Mouse (Mus musculus) liver, adult 2 months (tissue): ENCODE results near the gene C2cd2. TPM values are rescaled to one million over a fixed set of nuclear protein-coding genes. Genes with fewer than 3 reads are reported as not detected.

Experiments used
- DNase-seq: peaks from one replicate; pipeline ENCODE4 v3.0.0-alpha.2; 2011; ENCODE audit warnings: low read depth, low spot score; ENCODE audit errors: extremely low read depth
- H3K27ac ChIP-seq: fragments of 200-500 bp; replicated peaks from 2 replicates; pipeline ENCODE4 v1.5.1; 2012; ENCODE audit warnings: low read depth, mild to moderate bottlenecking, control low read depth, inconsistent platforms, low read length; ENCODE audit not compliant: insufficient read depth
- H3K27me3 ChIP-seq: fragments of 200-500 bp; 2 replicates; pipeline ENCODE4 v1.6.1; 2012; ENCODE audit warnings: mild to moderate bottlenecking, moderate library complexity, low read length, inconsistent platforms; ENCODE audit not compliant: control insufficient read depth, insufficient read depth
- H3K36me3 ChIP-seq: fragments of 200-500 bp; 2 replicates; pipeline ENCODE4 v1.6.1; 2012; ENCODE audit warnings: low read length, inconsistent platforms; ENCODE audit not compliant: control insufficient read depth, insufficient read depth
- H3K4me1 ChIP-seq: fragments of 200-500 bp; 2 replicates; pipeline ENCODE4 v1.6.1; 2011; ENCODE audit warnings: low read length; ENCODE audit not compliant: control insufficient read depth, insufficient read depth
- H3K4me3 ChIP-seq: fragments of 200-500 bp; 2 replicates; pipeline ENCODE4 v1.5.1; 2011; ENCODE audit warnings: low read depth, mild to moderate bottlenecking, control low read depth, low read length, moderate library complexity; ENCODE audit not compliant: insufficient read depth
- H3K79me2 ChIP-seq: fragments of 200-500 bp; 2 replicates; pipeline ENCODE4 v1.6.1; 2012; ENCODE audit warnings: inconsistent platforms, mild to moderate bottlenecking, low read length, moderate library complexity; ENCODE audit not compliant: control insufficient read depth, insufficient read depth
- H3K9ac ChIP-seq: fragments of 200-500 bp; 2 replicates; pipeline ENCODE4 v1.6.1; 2012; ENCODE audit warnings: low read depth, mild to moderate bottlenecking, control low read depth, inconsistent platforms, low read length
- CTCF ChIP-seq: fragments of 200-500 bp; IDR thresholded peaks from 2 replicates; pipeline ENCODE4 v1.5.1; 2011; ENCODE audit warnings: low read depth, low read length, control low read depth
- POLR2A ChIP-seq: fragments of 200-500 bp; IDR thresholded peaks from 2 replicates; pipeline ENCODE4 v1.6.1; 2011; ENCODE audit warnings: low read length, control low read depth; ENCODE audit not compliant: insufficient read depth; ENCODE audit errors: extremely low read depth
- WGBS: fragments of 180-500 bp; shearing (Covaris S2); methylation state at CpG from one replicate; pipeline ENCODE4 v1.1.7; 2018; 5-methylcytosine and 5-hydroxymethylcytosine counted together
- polyA plus RNA-seq: library from polyadenylated mRNA; depleted of rRNA; stranded (reverse); fragments of >200 nt; gene quantifications from 2 replicates; pipeline ENCODE4 v1.2.3, GENCODE M21; 2012
- total RNA-seq: library from RNA; depleted of rRNA; stranded (reverse); fragments of >200 nt; gene quantifications from 2 replicates; pipeline ENCODE4 v1.2.3, GENCODE M21; 2014

C2cd2 gene
- total and polyA plus RNA-seq, 2 experiments = 56.7 to 173 TPM

GRCm38 (mm10) chr16:97904035-97904434 is 58.4 kb downstream of the C2cd2 start:
- H3K36me3 ChIP-seq = peaks cover 20% of the 10 kb centered on the region

GRCm38 (mm10) chr16:97897346-97898024 is 64.9 kb downstream of the C2cd2 start:
- TF ChIP-seq POLR2A (no peak), CTCF (no peak)
- H3K4me3 ChIP-seq = no peak overlapping the region
- H3K27ac ChIP-seq = peak overlapping the region; percentile 49
- peaks cover 27% of the 10 kb centered on the region for H3K79me2 ChIP-seq
- peak; percentile 80 for DNase-seq
- H3K9ac ChIP-seq = no peak overlapping the region; the same call in 1 of the 2 replicates
- peaks cover 24% of the 10 kb centered on the region for H3K4me1 ChIP-seq
- peaks cover 7% of the 10 kb centered on the region; the same call in 1 of the 2 replicates for H3K36me3 ChIP-seq
- H3K27me3 ChIP-seq = no peaks in the 10 kb centered on the region
- 2% methylated on average over 5 of the region's 5 CpGs for WGBS

More at GRCm38 (mm10) chr16:97904035-97904434, 58.4 kb downstream of the C2cd2 start:
- H3K4me3 ChIP-seq = no peak overlapping the region
- no peak overlapping the region for H3K9ac ChIP-seq
- peaks cover 14% of the 10 kb centered on the region for H3K4me1 ChIP-seq
- no peak overlapping the region for H3K27ac ChIP-seq
- TF ChIP-seq POLR2A (no peak), CTCF (no peak)
- H3K79me2 ChIP-seq = peaks cover 22% of the 10 kb centered on the region; the same call in 1 of the 2 replicates
- H3K27me3 ChIP-seq = no peaks in the 10 kb centered on the region
- DNase-seq = no peak
- 63% methylated on average over 3 of the region's 3 CpGs for WGBS

GRCm38 (mm10) chr16:97887762-97888161 is 74.6 kb downstream of the C2cd2 start:
- H3K27me3 ChIP-seq = no peaks in the 10 kb centered on the region
- no peaks in the 10 kb centered on the region; the same call in 1 of the 2 replicates for H3K4me1 ChIP-seq
- no peak for TF ChIP-seq POLR2A
- TF ChIP-seq CTCF = no peak
- H3K79me2 ChIP-seq = peaks cover 17% of the 10 kb centered on the region; the same call in 1 of the 2 replicates
- DNase-seq = no peak
- no peak overlapping the region for H3K9ac ChIP-seq
- H3K36me3 ChIP-seq = peaks cover 74% of the 10 kb centered on the region
- no peak overlapping the region for H3K27ac ChIP-seq
- H3K4me3 ChIP-seq = no peak overlapping the region

GRCm38 (mm10) chr16:97883696-97884095 is 78.7 kb downstream of the C2cd2 start:
- H3K27me3 ChIP-seq = no peaks in the 10 kb centered on the region
- peaks cover 2% of the 10 kb centered on the region; the same call in 1 of the 2 replicates for H3K79me2 ChIP-seq
- H3K36me3 ChIP-seq = peaks cover 81% of the 10 kb centered on the region
- H3K27ac ChIP-seq = no peak overlapping the region
- no peak for DNase-seq
- H3K4me1 ChIP-seq = no peaks in the 10 kb centered on the region; the same call in 1 of the 2 replicates
- H3K4me3 ChIP-seq = no peak overlapping the region
- no peak overlapping the region for H3K9ac ChIP-seq
- WGBS = 89% methylated on average over 1 of the region's 1 CpGs
- TF ChIP-seq CTCF = no peak
- TF ChIP-seq POLR2A = no peak

- no peak overlapping the region for H3K4me3 ChIP-seq
- no peak overlapping the region for H3K9ac ChIP-seq
- no peak overlapping the region for H3K27ac ChIP-seq
- peaks cover 80% of the 10 kb centered on the region for H3K36me3 ChIP-seq
- DNase-seq = no peak
- H3K27me3 ChIP-seq = no peaks in the 10 kb centered on the region
- peaks cover 2% of the 10 kb centered on the region; the same call in 1 of the 2 replicates for H3K79me2 ChIP-seq
- no peaks in the 10 kb centered on the region; the same call in 1 of the 2 replicates for H3K4me1 ChIP-seq
- TF ChIP-seq POLR2A (no peak), CTCF (no peak)
Measured at GRCm38 (mm10) chr16:97882891-97883290, 79.5 kb downstream of the C2cd2 start.

- peak; percentile 56 for DNase-seq
- H3K4me1 ChIP-seq = no peaks in the 10 kb centered on the region
Measured at GRCm38 (mm10) chr16:97879134-97879533, 83.3 kb downstream of the C2cd2 start.

More at GRCm38 (mm10) chr16:97879134-97879533, 83.3 kb downstream of the C2cd2 start:
- WGBS = 95% methylated on average over 1 of the region's 1 CpGs
- Histone ChIP-seq H3K4me3 (no peak overlapping the region), H3K27me3 (no peaks in the 10 kb centered on the region), H3K27ac (no peak overlapping the region), H3K79me2 (no peaks in the 10 kb centered on the region), H3K9ac (no peak overlapping the region), H3K36me3 (peaks cover 83% of the 10 kb centered on the region)
- TF ChIP-seq CTCF (peak; percentile 42), POLR2A (no peak)
